Mouse (Mus musculus) mouse embryonic stem cell (cell line): ENCODE data around the gene Pdx1.

ENCODE experiments used
- in situ Hi-C, 2 experiments: fragments of 300-500 bp; cut with MboI; formaldehyde crosslinking; loops; 1 replicate in 1 of 2; 3 replicates in 1 of 2; pipeline ENCODE4 v1.14.3; 2019 to 2020; ENCODE audit warnings: low sequenced_read_pairs in 2 of 2, low pct_unique_long_range_greater_than_20kb in 1 of 2, mixed read lengths in 1 of 2; ENCODE audit not compliant: unreplicated experiment in 1 of 2

Gene Pdx1

GRCm38 (mm10) chr5:147275761-147276160, 6.0 kb downstream of the Pdx1 start:
- in situ Hi-C loops, result loop anchor here (5.0 to 25.0 kb wide), 2 partner anchors 43 to 588 kb away; no protein-coding TSS in a partner anchor

DNA sequence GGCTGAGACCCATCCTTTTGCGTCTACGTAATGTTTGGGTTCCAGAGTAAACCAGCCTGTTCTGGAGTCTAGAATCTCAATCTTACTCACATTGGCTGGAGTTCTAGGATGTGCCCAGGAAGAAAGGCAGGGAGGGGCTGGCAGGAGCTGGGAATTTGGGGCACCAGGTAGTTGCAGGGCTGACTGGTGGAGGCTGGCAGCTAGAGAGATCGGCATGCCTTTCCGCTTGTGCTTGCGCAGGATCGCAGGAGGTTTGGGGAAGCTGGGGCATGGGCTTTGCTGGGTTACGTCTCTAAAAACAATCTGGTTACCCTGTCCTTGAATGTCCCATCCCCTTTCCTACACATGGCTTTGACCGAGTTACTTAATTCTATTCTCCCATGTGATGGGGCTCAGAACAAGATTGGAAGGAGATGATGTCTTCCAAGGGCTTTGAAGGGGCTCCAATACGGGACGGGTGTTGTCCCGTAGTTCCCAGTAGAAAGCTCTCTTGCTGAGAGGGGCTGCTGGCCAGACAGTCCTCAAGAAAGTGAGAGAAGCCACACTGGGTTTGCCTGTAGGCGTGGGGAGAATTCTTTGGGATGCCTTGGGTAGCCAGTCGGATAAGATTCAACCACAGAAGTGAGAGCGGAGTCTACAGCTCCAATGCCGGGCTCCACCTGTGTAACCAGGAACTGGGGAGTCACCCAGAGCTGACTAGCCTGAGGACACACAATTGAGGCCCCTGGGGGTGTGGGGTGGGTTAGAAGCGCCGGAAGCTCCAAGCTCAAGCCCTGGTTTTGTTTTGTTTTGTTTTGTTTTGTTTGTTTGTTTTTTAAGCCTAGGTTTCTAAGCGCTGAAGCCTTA, 7.2 kb downstream of the Pdx1 start:
- in situ Hi-C loops, result loop anchor here (5.0 to 25.0 kb wide), 2 partner anchors 45 to 590 kb away; no protein-coding TSS in a partner anchor

DNA sequence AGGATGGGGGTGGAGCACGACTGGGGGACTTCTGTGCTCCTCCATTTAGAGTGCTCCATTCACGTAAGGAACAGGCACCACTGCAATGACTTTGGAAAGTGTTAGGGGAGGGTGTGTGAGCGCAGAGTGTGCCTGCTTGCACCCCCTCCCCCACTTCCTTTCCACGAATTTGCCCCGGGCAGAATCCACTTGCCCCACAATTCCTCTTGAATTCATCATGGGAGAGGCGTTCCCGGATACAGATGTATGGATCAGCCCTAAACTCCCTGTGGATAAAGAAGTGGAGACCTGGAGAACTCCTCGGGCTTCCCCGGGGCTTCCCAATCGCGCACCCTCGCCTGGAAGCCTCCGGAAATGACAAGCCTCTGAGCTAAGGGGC, 7.8 kb downstream of the Pdx1 start:
- in situ Hi-C loops, result loop anchor here (5.0 to 25.0 kb wide), 2 partner anchors 45 to 590 kb away; no protein-coding TSS in a partner anchor

DNA sequence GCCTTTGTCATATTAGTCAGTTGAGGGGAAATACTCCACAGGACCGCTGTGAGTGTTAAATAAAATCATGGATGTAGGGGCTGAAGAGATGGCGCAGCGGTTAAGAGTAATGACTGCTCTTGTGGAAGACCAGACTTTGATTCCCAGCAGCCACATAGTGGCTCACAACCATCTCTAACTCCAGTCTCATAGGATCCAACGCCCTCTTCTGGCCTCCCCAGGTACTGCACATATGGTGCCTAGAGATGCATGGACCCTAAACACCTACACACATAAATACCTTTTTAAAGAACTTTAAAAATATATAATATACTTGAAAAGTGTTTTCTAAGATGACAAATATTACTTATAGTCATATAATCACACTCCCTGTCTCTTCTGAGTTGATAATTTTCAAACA, 14.6 kb downstream of the Pdx1 start:
- in situ Hi-C loops, result loop anchor here in 1 of 2 experiments (25.0 kb wide), 1 partner anchor 597 kb away; no protein-coding TSS in a partner anchor

DNA sequence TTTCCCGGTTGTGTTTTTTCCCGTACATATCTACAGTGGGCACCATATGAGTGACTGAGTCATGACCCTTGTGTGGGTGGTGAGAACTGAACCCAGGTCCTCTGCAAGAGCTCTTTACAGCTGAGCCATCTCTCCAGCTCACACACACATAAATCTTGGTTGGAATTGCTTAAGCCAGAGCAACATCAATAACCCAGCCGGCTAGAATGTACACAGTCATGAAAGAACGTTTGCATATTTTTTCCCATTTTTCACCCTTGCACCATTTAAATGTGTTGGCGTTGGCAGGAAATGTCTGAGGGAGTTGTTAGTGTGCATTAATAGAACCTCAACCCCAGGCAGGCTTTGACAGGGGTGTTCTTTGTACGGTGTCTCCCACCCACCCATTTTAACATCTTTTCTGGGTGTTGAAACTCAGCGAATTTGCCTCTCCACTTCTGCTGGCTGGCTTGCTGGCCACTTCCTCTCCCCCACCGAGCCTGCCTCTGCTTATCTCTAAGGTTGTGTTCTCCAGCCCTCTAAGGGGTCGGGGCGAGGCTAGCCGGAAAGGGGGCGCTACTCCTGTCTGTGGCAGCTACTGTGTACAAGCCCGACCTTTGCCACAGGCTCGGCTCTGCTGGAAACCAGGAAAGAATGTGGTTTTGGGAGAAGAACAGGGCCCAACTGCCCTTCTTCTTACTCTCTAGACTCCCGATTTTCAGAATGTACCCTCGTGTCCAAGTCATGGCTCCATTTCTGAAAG, 22.2 kb downstream of the Pdx1 start:
- in situ Hi-C loops, result loop anchor here in 1 of 2 experiments (25.0 kb wide), 1 partner anchor 605 kb away; no protein-coding TSS in a partner anchor

GRCm38 (mm10) chr5:147292506-147293120, 22.9 kb downstream of the Pdx1 start:
- in situ Hi-C loops, result loop anchor here in 1 of 2 experiments (25.0 kb wide), 1 partner anchor 605 kb away; no protein-coding TSS in a partner anchor

- in situ Hi-C loops, result loop anchor here in 1 of 2 experiments (25.0 kb wide), 1 partner anchor 606 kb away; no protein-coding TSS in a partner anchor
These were observed 23.6 kb downstream of the Pdx1 start for GRCm38 (mm10) chr5:147293127-147293910.

- in situ Hi-C loops, result loop anchor here in 1 of 2 experiments (25.0 kb wide), 1 partner anchor 607 kb away; no protein-coding TSS in a partner anchor
These were observed 24.4 kb downstream of the Pdx1 start for GRCm38 (mm10) chr5:147294121-147294520.

DNA sequence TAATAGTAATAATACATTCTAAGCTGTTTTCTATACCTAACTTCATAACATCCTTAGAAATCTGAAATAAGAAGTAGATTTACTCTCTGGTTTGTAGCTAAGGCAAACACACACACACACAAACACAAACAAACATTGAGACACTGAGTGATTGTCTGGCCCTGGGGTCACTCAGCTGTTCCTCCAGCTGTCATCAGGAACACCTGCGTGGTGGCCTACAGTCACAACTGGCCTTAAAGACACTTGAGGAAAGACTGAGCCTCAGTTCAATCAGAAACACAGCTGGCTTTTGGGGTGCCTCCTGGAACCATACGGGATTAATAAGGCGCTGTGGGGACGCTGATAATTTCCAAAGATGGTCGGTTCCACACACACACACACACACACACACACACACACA, 27.5 kb downstream of the Pdx1 start:
- in situ Hi-C loops, result loop anchor here in 1 of 2 experiments (25.0 kb wide), 1 partner anchor 610 kb away; no protein-coding TSS in a partner anchor

DNA sequence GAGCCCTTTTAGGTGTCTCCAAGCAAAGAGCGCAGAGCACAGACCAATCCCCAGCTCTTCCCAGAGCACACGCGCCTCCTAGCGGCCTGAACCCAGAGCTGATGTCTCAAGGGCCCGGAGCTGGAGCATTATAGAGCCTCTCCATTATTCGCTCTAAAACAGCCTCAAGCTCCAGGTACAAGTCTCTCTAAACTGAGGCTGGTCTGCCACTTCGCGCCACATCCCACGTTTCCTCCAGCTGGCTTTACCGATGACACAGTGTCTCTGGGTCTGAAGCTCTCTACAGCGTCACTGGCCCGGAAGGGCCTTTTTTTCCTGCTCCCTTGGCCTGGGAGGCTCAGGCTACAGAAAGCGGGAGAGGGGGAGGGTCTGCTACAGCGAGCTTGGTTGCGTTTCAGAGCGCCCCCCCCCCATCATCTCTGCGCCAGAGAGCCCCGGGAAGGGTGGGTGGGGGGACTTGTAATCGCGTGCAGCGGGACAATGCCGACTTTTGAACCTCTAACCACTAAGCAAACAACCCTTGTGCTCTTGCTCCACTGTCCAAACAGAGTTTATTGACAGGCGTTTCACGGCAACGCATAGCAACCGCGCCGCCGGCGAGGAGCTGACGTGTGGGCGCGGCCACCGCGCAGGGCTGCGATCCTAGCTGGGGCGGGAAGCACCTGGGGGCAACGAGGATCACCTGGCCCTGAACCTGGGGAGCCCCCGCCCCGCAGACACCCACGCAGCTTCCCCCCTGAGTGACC, 29.7 kb downstream of the Pdx1 start:
- in situ Hi-C loops, result loop anchor here in 1 of 2 experiments (25.0 kb wide), 1 partner anchor 612 kb away; no protein-coding TSS in a partner anchor

- in situ Hi-C loops, result loop anchor here (10.0 to 25.0 kb wide), 2 partner anchors 105 to 613 kb away; no protein-coding TSS in a partner anchor
These were observed 30.2 kb downstream of the Pdx1 start for GRCm38 (mm10) chr5:147300001-147300363.

GRCm38 (mm10) chr5:147300917-147301780, 31.4 kb downstream of the Pdx1 start:
- in situ Hi-C loops, result loop anchor here (10.0 to 25.0 kb wide), 2 partner anchors 106 to 614 kb away; no protein-coding TSS in a partner anchor

DNA sequence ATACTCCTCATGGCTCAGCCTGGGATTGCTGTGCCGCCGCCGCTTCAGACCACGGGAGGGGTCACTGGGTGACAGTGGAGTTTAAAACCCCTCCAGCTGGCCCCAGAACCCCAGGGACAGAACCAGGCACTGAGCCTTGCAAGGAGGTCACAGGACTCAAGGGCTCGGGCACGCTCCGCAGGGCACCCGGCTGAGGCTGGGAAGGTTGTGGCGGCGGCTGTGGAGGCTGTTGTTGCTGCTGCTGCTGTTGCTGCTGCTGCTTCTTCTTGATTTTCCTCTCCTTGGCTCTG, 32.0 kb downstream of the Pdx1 start:
- in situ Hi-C loops, result loop anchor here (10.0 to 25.0 kb wide), 2 partner anchors 107 to 614 kb away; no protein-coding TSS in a partner anchor

- in situ Hi-C loops, result loop anchor here (10.0 to 25.0 kb wide), 2 partner anchors 107 to 615 kb away; no protein-coding TSS in a partner anchor
These were observed 32.4 kb downstream of the Pdx1 start for GRCm38 (mm10) chr5:147302141-147302540.

DNA sequence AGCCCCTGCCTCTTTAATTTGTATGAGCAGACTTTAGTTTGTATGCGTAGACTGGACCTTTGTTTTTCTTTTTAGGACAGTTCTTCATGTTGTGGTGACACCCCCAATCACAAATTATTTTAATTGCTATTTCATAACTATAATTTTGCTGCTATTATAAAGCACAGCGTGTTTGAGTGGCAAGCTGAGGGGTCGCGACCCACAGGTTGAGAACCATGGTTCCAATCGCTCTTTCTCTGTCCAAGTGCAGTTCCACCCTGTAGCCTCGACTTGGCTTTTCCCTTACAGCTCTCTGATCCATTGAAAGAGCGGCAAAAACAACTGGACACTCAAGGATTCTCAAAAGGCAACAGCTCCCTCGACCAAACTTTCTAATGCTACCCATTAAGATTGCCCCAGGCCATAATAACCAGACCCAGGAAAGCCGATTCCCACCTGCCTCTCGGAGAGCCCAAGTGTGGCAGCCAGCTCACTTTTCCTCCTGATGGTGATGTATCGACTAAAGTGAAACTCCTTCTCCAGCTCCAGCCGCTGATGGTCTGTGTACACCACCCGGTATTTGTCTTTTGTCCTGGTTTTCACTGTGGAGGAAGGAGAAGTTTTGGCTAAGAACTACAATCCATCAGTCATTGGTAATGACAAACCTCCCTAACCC, 33.1 kb downstream of the Pdx1 start:
- in situ Hi-C loops, result loop anchor here (10.0 to 25.0 kb wide), 2 partner anchors 108 to 616 kb away; no protein-coding TSS in a partner anchor
